Mouse (Mus musculus): ENCODE results near the gene Spc25. TPM values are rescaled to one million over a fixed set of nuclear protein-coding genes. Genes with fewer than 3 reads are reported as not detected.

Spc25 gene
- total RNA-seq (2021) (under 1 TPM; 0.32 to 0.39 TPM), polyA plus RNA-seq (2012; rRNA removed) (0.12 and 0.44 TPM in 2 replicates)
- long read RNA-seq = 0 reads

GRCm38 (mm10) chr2:69205791-69206351 is at the start of gene Spc25:
Spc25 (minus strand) TSS chr2:69206194.
- Histone ChIP-seq H3K27me3 (ENCODE audit: control insufficient read depth, insufficient read depth, low read length) (no peaks in the 10 kb centered on the region), H3K4me1 (ENCODE audit: control insufficient read depth, insufficient read depth, low read length) (peaks cover 1% of the 10 kb centered on the region; the same call in 1 of the 2 replicates), H3K79me2 (replicated peaks; ENCODE audit: control insufficient read depth, insufficient read depth, low read length) (no peaks in the 10 kb centered on the region), H3K4me3 (peak within 1 kb of the TSS; percentile 68), H3K9ac (ENCODE audit: low read depth, low read length) (peak within 1 kb of the TSS; percentile 73), H3K27ac (no peak within 1 kb of the TSS), H3K36me3 (ENCODE audit: control insufficient read depth, insufficient read depth, low read length) (no peaks in the 10 kb centered on the region)
- no peak for TF ChIP-seq EP300 (IDR thresholded peaks at IDR 0.05; ENCODE audit: insufficient read depth, low read depth, low read length)
- no peak for TF ChIP-seq CTCF (IDR thresholded peaks at IDR 0.05)
- TF ChIP-seq POLR2A (IDR thresholded peaks at IDR 0.05; ENCODE audit: insufficient read depth, low read depth, low read length) = no peak
- DNase-seq = peak; percentile 86 to 92
- under 1% methylated on average over 46 of the region's 46 CpGs for WGBS
- intact Hi-C loops (cut with DNase I) = loop anchor here (5.0 kb wide), 1 partner anchor 344 kb away; the partner anchor contains the start of gene Cers6

GRCm38 (mm10) chr2:69248221-69248755 is 42.3 kb upstream of the Spc25 start:
- intact Hi-C loops (cut with DNase I) = no loop called here
- DNase-seq = no peak
- Histone ChIP-seq H3K9ac (ENCODE audit: low read depth, low read length) (no peak overlapping the region), H3K27ac (no peak overlapping the region), H3K27me3 (ENCODE audit: control insufficient read depth, insufficient read depth, low read length) (0 out of 2 replicates have a peak, but pooled peaks cover 1% of the 10 kb centered on the region), H3K79me2 (replicated peaks; ENCODE audit: control insufficient read depth, insufficient read depth, low read length) (no peaks in the 10 kb centered on the region), H3K36me3 (ENCODE audit: control insufficient read depth, insufficient read depth, low read length) (no peaks in the 10 kb centered on the region), H3K4me3 (no peak overlapping the region), H3K4me1 (ENCODE audit: control insufficient read depth, insufficient read depth, low read length) (no peaks in the 10 kb centered on the region)
- WGBS = 54% methylated on average over 16 of the region's 16 CpGs
- TF ChIP-seq EP300 (IDR thresholded peaks at IDR 0.05; ENCODE audit: insufficient read depth, low read depth, low read length) = no peak
- TF ChIP-seq POLR2A (IDR thresholded peaks at IDR 0.05; ENCODE audit: insufficient read depth, low read depth, low read length) = no peak
- no peak for TF ChIP-seq CTCF (IDR thresholded peaks at IDR 0.05)

GRCm38 (mm10) chr2:69247081-69247480 is 41.1 kb upstream of the Spc25 start:
- no peak overlapping the region for H3K4me3 ChIP-seq
- no peaks in the 10 kb centered on the region for H3K36me3 ChIP-seq (ENCODE audit: control insufficient read depth, insufficient read depth, low read length)
- TF ChIP-seq EP300 (IDR thresholded peaks at IDR 0.05; ENCODE audit: insufficient read depth, low read depth, low read length) (no peak), CTCF (IDR thresholded peaks at IDR 0.05) (no peak), POLR2A (IDR thresholded peaks at IDR 0.05; ENCODE audit: insufficient read depth, low read depth, low read length) (no peak)
- no peak overlapping the region for H3K9ac ChIP-seq (ENCODE audit: low read depth, low read length)
- WGBS = 98% methylated on average over 1 of the region's 1 CpGs
- no peak overlapping the region for H3K27ac ChIP-seq
- H3K27me3 ChIP-seq (ENCODE audit: control insufficient read depth, insufficient read depth, low read length) = 0 out of 2 replicates have a peak, but pooled peaks cover 1% of the 10 kb centered on the region
- intact Hi-C loops (cut with DNase I) = no loop called here
- H3K79me2 ChIP-seq (replicated peaks; ENCODE audit: control insufficient read depth, insufficient read depth, low read length) = no peaks in the 10 kb centered on the region
- no peak for DNase-seq
- no peaks in the 10 kb centered on the region for H3K4me1 ChIP-seq (ENCODE audit: control insufficient read depth, insufficient read depth, low read length)

GRCm38 (mm10) chr2:69244924-69245323 is 38.9 kb upstream of the Spc25 start:
- Histone ChIP-seq H3K4me3 (no peak overlapping the region), H3K27ac (no peak overlapping the region), H3K9ac (ENCODE audit: low read depth, low read length) (no peak overlapping the region), H3K4me1 (ENCODE audit: control insufficient read depth, insufficient read depth, low read length) (no peaks in the 10 kb centered on the region), H3K27me3 (ENCODE audit: control insufficient read depth, insufficient read depth, low read length) (0 out of 2 replicates have a peak, but pooled peaks cover 1% of the 10 kb centered on the region), H3K79me2 (replicated peaks; ENCODE audit: control insufficient read depth, insufficient read depth, low read length) (no peaks in the 10 kb centered on the region), H3K36me3 (ENCODE audit: control insufficient read depth, insufficient read depth, low read length) (no peaks in the 10 kb centered on the region)
- WGBS = 42% methylated on average over 2 of the region's 2 CpGs
- TF ChIP-seq CTCF (IDR thresholded peaks at IDR 0.05) = no peak
- TF ChIP-seq EP300 (IDR thresholded peaks at IDR 0.05; ENCODE audit: insufficient read depth, low read depth, low read length) = no peak
- TF ChIP-seq POLR2A (IDR thresholded peaks at IDR 0.05; ENCODE audit: insufficient read depth, low read depth, low read length) = no peak
- no peak for DNase-seq
- intact Hi-C loops (cut with DNase I) = no loop called here

- Histone ChIP-seq H3K4me3 (no peak overlapping the region), H3K9ac (ENCODE audit: low read depth, low read length) (no peak overlapping the region), H3K79me2 (replicated peaks; ENCODE audit: control insufficient read depth, insufficient read depth, low read length) (no peaks in the 10 kb centered on the region), H3K4me1 (ENCODE audit: control insufficient read depth, insufficient read depth, low read length) (no peaks in the 10 kb centered on the region), H3K36me3 (ENCODE audit: control insufficient read depth, insufficient read depth, low read length) (no peaks in the 10 kb centered on the region), H3K27me3 (ENCODE audit: control insufficient read depth, insufficient read depth, low read length) (no peaks in the 10 kb centered on the region), H3K27ac (no peak overlapping the region)
- 79% methylated on average over 9 of the region's 9 CpGs for WGBS
- no peak for DNase-seq
- TF ChIP-seq EP300 (IDR thresholded peaks at IDR 0.05; ENCODE audit: insufficient read depth, low read depth, low read length) = no peak
- TF ChIP-seq POLR2A (IDR thresholded peaks at IDR 0.05; ENCODE audit: insufficient read depth, low read depth, low read length) = no peak
- TF ChIP-seq CTCF (IDR thresholded peaks at IDR 0.05) = no peak
- intact Hi-C loops (cut with DNase I) = no loop called here
Measured at GRCm38 (mm10) chr2:69239315-69239714, 33.3 kb upstream of the Spc25 start.

- no peaks in the 10 kb centered on the region for H3K4me1 ChIP-seq (ENCODE audit: control insufficient read depth, insufficient read depth, low read length)
- H3K36me3 ChIP-seq (ENCODE audit: control insufficient read depth, insufficient read depth, low read length) = no peaks in the 10 kb centered on the region
- H3K4me3 ChIP-seq = no peak overlapping the region
- no peaks in the 10 kb centered on the region for H3K27me3 ChIP-seq (ENCODE audit: control insufficient read depth, insufficient read depth, low read length)
- H3K9ac ChIP-seq (ENCODE audit: low read depth, low read length) = no peak overlapping the region
- intact Hi-C loops (cut with DNase I) = no loop called here
- TF ChIP-seq EP300 (IDR thresholded peaks at IDR 0.05; ENCODE audit: insufficient read depth, low read depth, low read length) (no peak), POLR2A (IDR thresholded peaks at IDR 0.05; ENCODE audit: insufficient read depth, low read depth, low read length) (no peak), CTCF (IDR thresholded peaks at IDR 0.05) (no peak)
- DNase-seq = no peak
- H3K27ac ChIP-seq = no peak overlapping the region
- WGBS = 81% methylated on average over 5 of the region's 5 CpGs
- H3K79me2 ChIP-seq (replicated peaks; ENCODE audit: control insufficient read depth, insufficient read depth, low read length) = no peaks in the 10 kb centered on the region
Measured at GRCm38 (mm10) chr2:69234976-69235678, 29.1 kb upstream of the Spc25 start.
